Mouse (Mus musculus) embryonic facial prominence, embryonic 14.5 days (tissue): ENCODE data around the gene H2-M10.2. TPM values are rescaled to one million over a fixed set of nuclear protein-coding genes. Genes with fewer than 3 reads are reported as not detected.
"Not testable (repeated sequence)": the region's sequence is repeated elsewhere in the genome, so short reads cannot be mapped to it uniquely, and the experiment has no call there.

Experiments used
- ATAC-seq: fragments of 200-750 bp; cut with Nextera tagmentation; 2 replicates; pipeline ENCODE4 v1.8.0; 2017; ENCODE audit warnings: low read depth, moderate number of reproducible peaks, moderate TSS enrichment
- DNase-seq: peaks from one replicate; pipeline ENCODE4 v3.0.0-alpha.2; 2015; ENCODE audit warnings: low spot score
- H3K27ac ChIP-seq: fragments of 300-500 bp; sonication (generic); replicated peaks from 2 replicates; pipeline ENCODE4 v1.5.1; 2014; ENCODE audit warnings: low read depth, mild to moderate bottlenecking, low read length, moderate library complexity
- H3K27me3 ChIP-seq: fragments of 300-500 bp; sonication (generic); replicated peaks from 2 replicates; pipeline ENCODE4 v1.6.1; 2014; ENCODE audit warnings: low read length; ENCODE audit not compliant: control insufficient read depth, insufficient read depth
- H3K36me3 ChIP-seq: fragments of 300-500 bp; sonication (generic); 2 replicates; pipeline ENCODE4 v1.6.1; 2014; ENCODE audit warnings: low read length, mixed read lengths; ENCODE audit not compliant: control insufficient read depth, insufficient read depth
- H3K4me1 ChIP-seq: fragments of 300-500 bp; sonication (generic); 2 replicates; pipeline ENCODE4 v1.6.1; 2014; ENCODE audit warnings: antibody characterized with exemption, low read length; ENCODE audit not compliant: control insufficient read depth, insufficient read depth
- H3K4me2 ChIP-seq: fragments of 300-500 bp; sonication (generic); 2 replicates; pipeline ENCODE4 v1.6.1; 2014; ENCODE audit warnings: low read depth, mild to moderate bottlenecking, low read length, moderate library complexity, mixed read lengths
- H3K4me3 ChIP-seq: fragments of 300-500 bp; sonication (generic); 2 replicates; pipeline ENCODE4 v1.5.1; 2014; ENCODE audit warnings: low read depth, mild to moderate bottlenecking, low read length
- H3K9ac ChIP-seq: fragments of 300-500 bp; sonication (generic); 2 replicates; pipeline ENCODE4 v1.6.1; 2014; ENCODE audit warnings: low read depth, mild to moderate bottlenecking, low read length, moderate library complexity, mixed read lengths
- H3K9me3 ChIP-seq: fragments of 300-500 bp; sonication (generic); 2 replicates; pipeline ENCODE4 v1.6.1; 2016; ENCODE audit warnings: low read length; ENCODE audit not compliant: control insufficient read depth
- WGBS: fragments of 180-500 bp; shearing (Covaris S2); extraction: QIAGEN DNeasy Blood & Tissue Kit; methylation state at CpG from one replicate; pipeline ENCODE4 v1.1.7; 2014; 5-methylcytosine and 5-hydroxymethylcytosine counted together
- polyA plus RNA-seq: library from polyadenylated mRNA; unstranded; fragments of >200 nt; fragmentation: Nextera tagmentation; extraction: Ambion mirVana; gene quantifications from 2 replicates; pipeline ENCODE4 v1.2.1, GENCODE M21; 2014

H2-M10.2 gene
- polyA plus RNA-seq = not detected in 2 replicates

GRCm38 (mm10) chr17:36286390-36286789 lies at the start of gene H2-M10.2:
Gene H2-M10.2 (minus strand): TSS chr17:36286490.
- no peaks in the 10 kb centered on the region for H3K27me3 ChIP-seq
- no peak within 1 kb of the TSS for H3K4me3 ChIP-seq
- ATAC-seq (no peak), DNase-seq (no peak)
- H3K9me3 ChIP-seq = peaks cover 13% of the 10 kb centered on the region
- peaks cover 14% of the 10 kb centered on the region; the same call in 1 of the 2 replicates for H3K36me3 ChIP-seq
- H3K4me2 ChIP-seq = no peak within 1 kb of the TSS
- H3K4me1 ChIP-seq = no peaks in the 10 kb centered on the region
- H3K27ac ChIP-seq = no peak within 1 kb of the TSS
- 87% methylated on average over 2 of the region's 2 CpGs for WGBS
- no peak within 1 kb of the TSS for H3K9ac ChIP-seq

- ATAC-seq (no peak), DNase-seq (no peak)
- WGBS = 93% methylated on average over 4 of the region's 4 CpGs
- Histone ChIP-seq H3K27ac (no peak within 1 kb of the TSS), H3K4me2 (no peak within 1 kb of the TSS), H3K4me1 (no peaks in the 10 kb centered on the region), H3K4me3 (no peak within 1 kb of the TSS), H3K36me3 (no peaks in the 10 kb centered on the region), H3K9ac (no peak within 1 kb of the TSS), H3K27me3 (no peaks in the 10 kb centered on the region), H3K9me3 (no peaks in the 10 kb centered on the region)
Observed at GRCm38 (mm10) chr17:36326055-36326454, 39.8 kb upstream of the H2-M10.2 start, which contains the start of gene H2-M10.1. Gene H2-M10.1 (minus strand): TSS chr17:36326155.

- WGBS = 14% methylated on average over 5 of the region's 5 CpGs
- Histone ChIP-seq H3K27ac (no peak overlapping the region), H3K9ac (peak overlapping the region; percentile 64), H3K9me3 (no peaks in the 10 kb centered on the region), H3K4me1 (no peaks in the 10 kb centered on the region), H3K27me3 (no peaks in the 10 kb centered on the region), H3K4me2 (peak overlapping the region; percentile 85), H3K36me3 (no peaks in the 10 kb centered on the region), H3K4me3 (peak overlapping the region; percentile 52)
- ATAC-seq (no peak), DNase-seq (peak; percentile 3)
Observed at GRCm38 (mm10) chr17:36315689-36316253, 29.5 kb upstream of the H2-M10.2 start.

GRCm38 (mm10) chr17:36315041-36315688 lies 28.9 kb upstream of the H2-M10.2 start:
- H3K4me3 ChIP-seq = peak overlapping the region; percentile 52
- peak overlapping the region; percentile 64 for H3K9ac ChIP-seq
- no peaks in the 10 kb centered on the region for H3K36me3 ChIP-seq
- no peaks in the 10 kb centered on the region for H3K9me3 ChIP-seq
- WGBS = 1% methylated on average over 19 of the region's 19 CpGs
- no peak overlapping the region for H3K27ac ChIP-seq
- H3K4me2 ChIP-seq = peak overlapping the region; percentile 85
- H3K4me1 ChIP-seq = no peaks in the 10 kb centered on the region
- ATAC-seq (peak; percentile 77), DNase-seq (peak; percentile 51)
- H3K27me3 ChIP-seq = no peaks in the 10 kb centered on the region

GRCm38 (mm10) chr17:36314511-36314910 lies 28.2 kb upstream of the H2-M10.2 start:
- H3K9ac ChIP-seq = peak overlapping the region; percentile 64
- peak; percentile 4 for DNase-seq
- 3% methylated on average over 9 of the region's 9 CpGs for WGBS

GRCm38 (mm10) chr17:36309293-36309692 lies 23.0 kb upstream of the H2-M10.2 start:
- H3K36me3 ChIP-seq = no peaks in the 10 kb centered on the region
- DNase-seq (no peak), ATAC-seq (no peak)
- no peaks in the 10 kb centered on the region for H3K4me1 ChIP-seq
- no peaks in the 10 kb centered on the region for H3K9me3 ChIP-seq
- H3K27ac ChIP-seq = no peak overlapping the region
- WGBS = 31% methylated on average over 1 of the region's 1 CpGs
- no peak overlapping the region for H3K4me3 ChIP-seq
- H3K27me3 ChIP-seq = no peaks in the 10 kb centered on the region
- no peak overlapping the region for H3K9ac ChIP-seq
- H3K4me2 ChIP-seq = no peak overlapping the region

More at GRCm38 (mm10) chr17:36314511-36314910, 28.2 kb upstream of the H2-M10.2 start:
- Histone ChIP-seq H3K4me1 (no peaks in the 10 kb centered on the region), H3K4me3 (peak overlapping the region; percentile 52), H3K9me3 (no peaks in the 10 kb centered on the region), H3K27me3 (no peaks in the 10 kb centered on the region), H3K27ac (no peak overlapping the region), H3K4me2 (peak overlapping the region; percentile 85), H3K36me3 (no peaks in the 10 kb centered on the region)
- peak; percentile 26; the same call in 1 of the 2 replicates for ATAC-seq

- not testable (repeated sequence) for H3K9me3 ChIP-seq, H3K4me2 ChIP-seq, H3K4me3 ChIP-seq, H3K27ac ChIP-seq, H3K36me3 ChIP-seq, H3K9ac ChIP-seq, H3K4me1 ChIP-seq, H3K27me3 ChIP-seq
- WGBS = 5% methylated on average over 3 of the region's 3 CpGs
- DNase-seq (peak; percentile 90), ATAC-seq (0 out of 2 replicates have a peak, but pooled peaks have one; percentile 15)
Observed at GRCm38 (mm10) chr17:36308855-36309254, 22.6 kb upstream of the H2-M10.2 start.

- no peak for ATAC-seq
- DNase-seq = no peak
- Histone ChIP-seq H3K4me1 (no peaks in the 10 kb centered on the region), H3K27ac (no peak overlapping the region), H3K27me3 (no peaks in the 10 kb centered on the region), H3K4me3 (no peak overlapping the region), H3K36me3 (peaks cover 45% of the 10 kb centered on the region), H3K4me2 (no peak overlapping the region), H3K9me3 (peaks cover 13% of the 10 kb centered on the region), H3K9ac (no peak overlapping the region)
- 96% methylated on average over 4 of the region's 4 CpGs for WGBS
Observed at GRCm38 (mm10) chr17:36281521-36282245, 4.6 kb downstream of the H2-M10.2 start.
